Mouse (Mus musculus): ENCODE results near the gene Krtap19-2.

GRCm38 (mm10) chr16:88851450-88851849 lies 22.6 kb downstream of the Krtap19-2 start:
- no peak for TF ChIP-seq ZNF384 (IDR thresholded peaks at IDR 0.05; ENCODE audit: low read depth, low read length)
- TF ChIP-seq MAFK (IDR thresholded peaks at IDR 0.05; ENCODE audit: insufficient read depth, low read depth, low read length): no peak
- TF ChIP-seq CHD2 (IDR thresholded peaks at IDR 0.05; ENCODE audit: low read depth, low read length): no peak
